Comparison of ENCODE assay signal across 29 mouse cellular contexts in genomic region chr17:63073342-63073741, GRCm38 (mm10).
DNase-seq lines count a peak whose midpoint lies in the region; ATAC-seq and TF ChIP-seq lines count a peak whose summit lies in the region.
"Had no signal": no experiment of that assay in that cellular context is flagged by ENCODE, and none has a peak within 500 bp of the region (broad histone marks: within the 10 kb centered on the region; RNA-seq: fewer than 3 reads in every experiment).

No protein-coding gene starts in this region.

- peaks cover 13% of the 10 kb centered on the region; the same call in 1 of the 2 replicates for H3K4me1 ChIP-seq in intestine, embryonic 14.5 days (replicated peaks; ENCODE audit: control insufficient read depth, insufficient read depth, low read length)
- no peaks in the 10 kb centered on the region for H3K4me1 ChIP-seq in intestine, postnatal 0 days (replicated peaks; ENCODE audit: control insufficient read depth, insufficient read depth, low read length)

- no peaks in the 10 kb centered on the region for H3K36me3 ChIP-seq in intestine, embryonic 14.5 days (ENCODE audit: control insufficient read depth, insufficient read depth, low read length)
- no peaks in the 10 kb centered on the region for H3K36me3 ChIP-seq in intestine, postnatal 0 days (ENCODE audit: control insufficient read depth, insufficient read depth)
- H3K36me3 ChIP-seq: embryonic facial prominence, embryonic 13.5 days; embryonic facial prominence, embryonic 15.5 days; forebrain, embryonic 10.5 days; forebrain, embryonic 12.5 days had no signal

- H3K4me2 ChIP-seq in intestine, embryonic 14.5 days (ENCODE audit: low read length): no peak overlapping the region
- H3K4me2 ChIP-seq in intestine, postnatal 0 days (replicated peaks; ENCODE audit: low read depth): no peak overlapping the region
- H3K4me2 ChIP-seq: embryonic facial prominence, embryonic 13.5 days; embryonic facial prominence, embryonic 15.5 days; forebrain, embryonic 12.5 days had no signal

- 69% methylated on average over 6 of the region's 6 CpGs for WGBS in intestine, embryonic 14.5 days
- 72% methylated on average over 6 of the region's 6 CpGs for WGBS in intestine, postnatal 0 days

- no peak overlapping the region for H3K27ac ChIP-seq in intestine, embryonic 14.5 days (ENCODE audit: low read depth)
- H3K27ac ChIP-seq in intestine, postnatal 0 days (ENCODE audit: low read depth, low read length): no peak overlapping the region
- peak overlapping the region; percentile 10; the same call in 1 of the 2 replicates for H3K27ac ChIP-seq in left cerebral cortex, adult 2 months
- H3K27ac ChIP-seq: embryonic facial prominence, embryonic 13.5 days; embryonic facial prominence, embryonic 15.5 days; forebrain, embryonic 12.5 days had no signal

- no peak overlapping the region for H3K4me3 ChIP-seq in intestine, embryonic 14.5 days (ENCODE audit: low read depth, low read length)
- no peak overlapping the region for H3K4me3 ChIP-seq in intestine, postnatal 0 days (ENCODE audit: low read depth, low read length)
- no peak overlapping the region for H3K4me3 ChIP-seq in left cerebral cortex, adult 2 months
- H3K4me3 ChIP-seq: embryonic facial prominence, embryonic 13.5 days; embryonic facial prominence, embryonic 15.5 days; erythroblast, embryonic 14.5 days; forebrain, embryonic 10.5 days; forebrain, embryonic 12.5 days had no signal

- peak; percentile 47 for ATAC-seq in frontal cortex, adult (ENCODE audit: low TSS enrichment)
- ATAC-seq in intestine, embryonic 14.5 days (replicated peaks; ENCODE audit: low FRiP score, low TSS enrichment, low read depth): no peak
- ATAC-seq in intestine, postnatal 0 days: no peak
- ATAC-seq: activated CD4-positive, CD25-positive, alpha-beta regulatory T cell, adult 4 months; CD4-positive, CD25-positive, alpha-beta regulatory T cell, adult 4 months; forebrain, embryonic 14.5 days; Patski had no signal

- H3K9ac ChIP-seq in intestine, embryonic 14.5 days (ENCODE audit: low read length): no peak overlapping the region
- H3K9ac ChIP-seq in intestine, postnatal 0 days (ENCODE audit: low read depth, low read length): no peak overlapping the region
- H3K9ac ChIP-seq: embryonic facial prominence, embryonic 13.5 days; embryonic facial prominence, embryonic 15.5 days; forebrain, embryonic 12.5 days had no signal

- no peak for TF ChIP-seq CTCF in intestine, postnatal 0 days (IDR thresholded peaks at IDR 0.05; ENCODE audit: low read depth)
- no peak for TF ChIP-seq CTCF in left cerebral cortex, adult 2 months (IDR thresholded peaks at IDR 0.05)

- no peak for DNase-seq in frontal cortex, postnatal 36 days (ENCODE audit: low spot score in 2 of 2)
- DNase-seq in intestine, embryonic 14.5 days (ENCODE audit: low spot score): peak; percentile 47
- DNase-seq in left cerebral cortex, adult 2 months (ENCODE audit: extremely low spot score in 1 of 2, low spot score in 2 of 2): no peak
- DNase-seq in left cerebral cortex, postnatal 4 days: no peak
- peak; percentile 53 for DNase-seq in brain, adult 2 months (ENCODE audit: low read depth, low spot score)
- DNase-seq: adrenal gland, adult 8-10 months; adrenal gland, postnatal 14 days; adrenal gland, postnatal 36 days; B cell, adult 2 months; cerebellum, adult 11 months; cerebellum, adult 18-20 months; cerebellum, adult 8-10 months; cerebellum, adult 9-11 months; cerebellum, postnatal 14 days; cerebellum, postnatal 36 days; embryo, embryonic 11 days had no signal

- no peaks in the 10 kb centered on the region for H3K27me3 ChIP-seq in intestine, embryonic 14.5 days (replicated peaks; ENCODE audit: control insufficient read depth, insufficient read depth, low read length)
- H3K27me3 ChIP-seq in intestine, postnatal 0 days (replicated peaks; ENCODE audit: control insufficient read depth, insufficient read depth, low read length): no peaks in the 10 kb centered on the region
- H3K27me3 ChIP-seq: CH12.LX; embryonic facial prominence, embryonic 13.5 days; embryonic facial prominence, embryonic 15.5 days; forebrain, embryonic 12.5 days; Patski had no signal

- intact Hi-C loops in left cerebral cortex, adult 2 months (cut with DNase I): loop anchor here (5.0 kb wide), 2 partner anchors 46 to 191 kb away; partner anchors contain the start of gene Efna5
- intact Hi-C loops in left cerebral cortex, postnatal 4 days (cut with DNase I): no loop called here

- no peaks in the 10 kb centered on the region for H3K9me3 ChIP-seq in intestine, embryonic 14.5 days (ENCODE audit: control insufficient read depth, low read length)
- H3K9me3 ChIP-seq in intestine, postnatal 0 days (ENCODE audit: control insufficient read depth): no peaks in the 10 kb centered on the region
- H3K9me3 ChIP-seq: embryonic facial prominence, embryonic 13.5 days; embryonic facial prominence, embryonic 15.5 days; forebrain, embryonic 10.5 days; forebrain, embryonic 12.5 days; G1E had no signal

Comparison
In these comparisons a context has a peak if more than half of its experiments do, and no peak if none do; other contexts are left out.
1. DNase-seq: peak in intestine, embryonic 14.5 days (single experiment) and brain, adult 2 months (single experiment); none in frontal cortex, postnatal 36 days (0 of 2), left cerebral cortex, adult 2 months (0 of 2) and left cerebral cortex, postnatal 4 days (single experiment).